ENCODE assay signal across 8 mouse cellular contexts in the genomic region with DNA sequence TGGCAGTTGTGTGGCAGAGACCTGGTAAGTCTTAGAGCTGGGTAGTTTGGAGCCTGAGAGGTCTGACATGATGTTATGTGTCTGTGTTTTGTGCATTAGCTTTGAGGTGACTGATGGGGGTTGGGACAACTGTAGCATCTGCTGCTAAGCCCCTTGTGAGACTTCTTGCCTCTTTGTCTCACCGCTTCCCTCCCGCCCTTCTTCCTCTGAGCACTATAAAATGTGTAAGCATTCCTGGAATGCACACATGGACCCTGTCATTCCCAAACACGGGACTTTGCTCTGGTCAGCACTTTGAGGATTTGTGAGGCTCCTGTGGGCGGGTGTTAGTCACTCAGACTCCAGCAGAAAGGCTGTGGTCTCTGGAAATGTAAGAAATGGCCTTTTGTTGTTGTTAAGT. TPM values are rescaled to one million over a fixed set of nuclear protein-coding genes. Genes with fewer than 3 reads are reported as not detected.
DNase-seq lines count a peak whose midpoint lies in the region; ATAC-seq and TF ChIP-seq lines count a peak whose summit lies in the region.

No protein-coding gene starts in this region.

- TF ChIP-seq CTCF in lung, embryonic 14.5 days (IDR thresholded peaks at IDR 0.05; ENCODE audit: low read depth) = no peak

- H3K36me3 ChIP-seq in lung, embryonic 14.5 days (ENCODE audit: insufficient read depth) = no peaks in the 10 kb centered on the region
- no peaks in the 10 kb centered on the region for H3K36me3 ChIP-seq in neural tube, embryonic 12.5 days

- H3K4me1 ChIP-seq in lung, embryonic 14.5 days (ENCODE audit: insufficient read depth) = peaks cover 51% of the 10 kb centered on the region
- H3K4me1 ChIP-seq in neural tube, embryonic 12.5 days = peaks cover 94% of the 10 kb centered on the region

- H3K27ac ChIP-seq in lung, embryonic 14.5 days (ENCODE audit: low read depth) = peak overlapping the region; percentile 90
- no peak overlapping the region for H3K27ac ChIP-seq in neural tube, embryonic 12.5 days

- DNase-seq in lung, embryonic 14.5 days = peak; percentile 85
- DNase-seq in lung, postnatal 25 days (ENCODE audit: low spot score) = no peak
- DNase-seq in embryo, embryonic 11.5 days (ENCODE audit: low read depth, low spot score) = peak; percentile 58
- DNase-seq in kidney, adult 9 months = peak; percentile 61
- DNase-seq in left cerebral cortex, postnatal 36 days (ENCODE audit: low spot score in 2 of 2) = no peak
- DNase-seq in cerebellum, adult 8-10 months = no peak
- DNase-seq in ovary, adult 18-20 months (ENCODE audit: low spot score) = no peak

- H3K9ac ChIP-seq in lung, embryonic 14.5 days = no peak overlapping the region
- no peak overlapping the region for H3K9ac ChIP-seq in neural tube, embryonic 12.5 days

- ATAC-seq in lung, embryonic 14.5 days (ENCODE audit: insufficient read depth) = peak; percentile 78
- ATAC-seq in neural tube, embryonic 12.5 days (ENCODE audit: low FRiP score, low read depth) = no peak

- 9% methylated on average over 4 of the region's 4 CpGs for WGBS in lung, embryonic 14.5 days
- WGBS in neural tube, embryonic 12.5 days = 18% methylated on average over 4 of the region's 4 CpGs

- H3K9me3 ChIP-seq in lung, embryonic 14.5 days (ENCODE audit: low read depth, low read length) = no peaks in the 10 kb centered on the region
- no peaks in the 10 kb centered on the region for H3K9me3 ChIP-seq in neural tube, embryonic 12.5 days

- H3K4me3 ChIP-seq in lung, embryonic 14.5 days (ENCODE audit: low read depth, low read length) = no peak overlapping the region
- no peak overlapping the region for H3K4me3 ChIP-seq in neural tube, embryonic 12.5 days

- intact Hi-C loops in left cerebral cortex, postnatal 36 days (cut with DNase I) = loop anchor here (5.0 to 10.0 kb wide), 2 partner anchors 38 to 125 kb away; a partner anchor contains a TSS

- H3K27me3 ChIP-seq in lung, embryonic 14.5 days (ENCODE audit: insufficient read depth, low read length) = no peaks in the 10 kb centered on the region
- H3K27me3 ChIP-seq in neural tube, embryonic 12.5 days (replicated peaks) = no peaks in the 10 kb centered on the region

- H3K4me2 ChIP-seq in lung, embryonic 14.5 days = peak overlapping the region; percentile 23; the same call in 1 of the 2 replicates
- H3K4me2 ChIP-seq in neural tube, embryonic 12.5 days (replicated peaks) = 0 out of 2 replicates have a peak overlapping the region, but pooled peaks have one; percentile 12

RNA-seq across cellular contexts. Expression of a gene that starts 36.7 kb away (rescaled TPM):
- polyA plus RNA-seq in lung, embryonic 14.5 days (2014; fragmentation: Nextera tagmentation; extraction: Ambion mirVana) = 184 and 186 TPM in 2 replicates
- polyA plus RNA-seq in neural tube, embryonic 12.5 days (2016; fragmentation: Nextera tagmentation; extraction: Ambion mirVana) = 253 and 266 TPM in 2 replicates
- 100 to 1,000 TPM; 185 to 201 TPM for total RNA-seq in left cerebral cortex, postnatal 36 days (2021)

Comparison
In these comparisons a context has a peak if more than half of its experiments do, and no peak if none do; other contexts are left out.
1. DNase-seq: peak in lung, embryonic 14.5 days (single experiment), embryo, embryonic 11.5 days (single experiment) and kidney, adult 9 months (single experiment); none in lung, postnatal 25 days (single experiment), left cerebral cortex, postnatal 36 days (0 of 2), cerebellum, adult 8-10 months (single experiment) and ovary, adult 18-20 months (single experiment).